Mouse (Mus musculus): ENCODE measurements around the gene Ccl24. TPM values are rescaled to one million over a fixed set of nuclear protein-coding genes. Genes with fewer than 3 reads are reported as not detected.
"Not testable (repeated sequence)": the region's sequence is repeated elsewhere in the genome, so short reads cannot be mapped to it uniquely, and the experiment has no call there.

Gene Ccl24
- not detected in 2 replicates for total RNA-seq (2015; ENCODE audit: low replicate concordance)
- not detected in 2 replicates for total RNA-seq (2017; ENCODE audit: low replicate concordance)

DNA sequence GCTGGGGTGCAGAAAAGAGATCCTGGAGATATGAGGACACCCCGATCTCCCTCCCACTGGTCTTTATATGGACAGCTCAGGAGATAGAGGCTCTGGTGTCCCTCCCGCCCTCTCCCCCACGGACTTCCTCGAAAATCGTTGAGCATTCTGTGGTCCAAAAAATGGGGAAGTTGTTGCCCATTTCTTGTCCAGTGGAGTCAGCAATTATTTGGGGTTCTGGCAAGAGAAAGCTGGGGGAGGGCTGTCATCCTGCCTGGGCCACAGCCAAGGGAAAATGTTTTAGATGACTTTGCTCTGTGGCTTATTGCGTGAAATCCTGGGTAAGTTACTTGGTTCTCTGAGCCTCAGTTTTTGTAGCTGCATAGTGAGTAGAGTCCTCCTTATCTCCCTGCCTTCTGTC is at the start of gene Ccl24:
TSS of gene Ccl24 (minus strand) at position 44 of the 400 bp plus-strand sequence.
- no peak for ATAC-seq (replicated peaks; ENCODE audit: low FRiP score, poor library complexity, severe bottlenecking)

- no peak for ATAC-seq (replicated peaks; ENCODE audit: low FRiP score, poor library complexity, severe bottlenecking)
These were observed 48.9 kb upstream of the Ccl24 start for GRCm38 (mm10) chr5:135621725-135622124.

DNA sequence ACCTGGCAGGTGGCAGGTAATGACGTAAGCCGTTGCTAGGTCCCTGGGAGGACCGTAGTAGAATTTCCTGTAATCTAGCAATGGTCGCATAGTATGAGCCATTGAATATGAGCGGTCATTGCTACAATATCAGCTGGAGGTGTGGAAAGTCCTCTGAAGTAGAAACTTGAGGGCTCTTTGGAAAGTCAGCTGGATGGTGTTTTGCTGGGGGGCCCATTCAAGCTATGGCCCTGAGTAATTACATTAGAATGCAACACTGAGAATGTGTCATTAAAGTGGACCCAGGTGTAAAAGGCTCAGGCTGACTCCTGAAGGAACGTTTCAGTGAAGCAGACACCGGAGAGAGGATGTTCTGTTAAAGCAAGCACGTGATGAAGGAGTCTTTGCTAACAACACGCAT is 47.7 kb upstream of the Ccl24 start:
- no peak for ATAC-seq (replicated peaks; ENCODE audit: low FRiP score, poor library complexity, severe bottlenecking)

DNA sequence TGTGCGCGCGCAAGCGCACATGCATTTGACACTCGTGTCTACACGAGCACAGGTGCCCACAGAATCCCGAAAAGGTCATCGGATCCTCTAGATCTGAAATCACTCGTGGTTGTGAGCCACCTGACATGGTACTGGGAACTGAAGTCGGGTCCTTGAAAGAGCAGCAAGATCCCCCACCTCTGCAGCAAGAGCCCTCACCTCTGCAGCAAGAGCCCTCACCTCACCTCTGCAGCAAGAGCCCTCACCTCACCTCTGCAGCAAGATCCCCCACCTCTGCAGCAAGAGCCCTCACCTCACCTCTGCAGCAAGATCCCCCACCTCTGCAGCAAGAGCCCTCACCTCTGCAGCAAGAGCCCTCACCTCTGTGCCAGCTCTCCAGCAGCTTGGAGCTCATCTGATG is 46.9 kb upstream of the Ccl24 start:
- ATAC-seq (replicated peaks; ENCODE audit: low FRiP score, poor library complexity, severe bottlenecking), result not testable (repeated sequence)

DNA sequence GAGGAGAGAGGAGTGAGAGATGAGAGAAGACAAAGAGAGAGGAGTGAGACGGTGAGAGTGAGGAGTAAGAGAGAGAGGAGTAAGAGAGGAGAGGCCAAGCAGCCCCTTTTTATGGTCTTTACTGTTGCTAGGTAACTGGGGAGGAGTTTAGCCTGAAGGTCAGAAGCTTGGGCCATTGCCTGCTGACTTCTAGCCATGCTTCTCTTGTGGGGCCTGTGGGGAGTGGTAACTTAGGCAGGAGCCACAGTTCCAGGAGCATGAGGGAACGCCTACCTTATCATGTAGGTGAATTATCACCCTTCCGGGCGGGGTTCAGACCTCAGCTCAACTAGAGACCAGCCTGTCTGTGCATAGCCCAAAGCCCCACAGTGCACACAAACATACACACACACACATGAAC is 36.9 kb upstream of the Ccl24 start:
- no peak for ATAC-seq (replicated peaks; ENCODE audit: low FRiP score, poor library complexity, severe bottlenecking)

DNA sequence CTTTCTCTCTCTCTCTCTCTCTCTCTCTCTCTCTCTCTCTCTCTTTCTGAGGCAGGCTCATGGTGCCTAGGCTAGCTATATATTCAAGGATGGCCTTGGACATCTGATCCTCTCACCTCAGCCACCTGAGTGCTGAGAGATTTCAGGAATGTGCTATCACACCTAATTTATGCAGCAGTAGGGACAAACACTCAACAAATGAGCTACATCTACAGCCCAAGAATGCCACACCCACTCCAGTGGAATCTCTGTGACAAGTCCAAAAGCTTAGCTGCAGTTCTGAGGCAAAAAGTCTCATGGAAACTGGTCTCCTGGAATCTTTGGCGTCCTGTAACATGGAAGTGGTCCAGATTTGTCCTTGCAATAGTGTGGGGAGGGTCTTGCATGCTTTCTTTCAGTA is 34.7 kb upstream of the Ccl24 start:
- no peak for ATAC-seq (replicated peaks; ENCODE audit: low FRiP score, poor library complexity, severe bottlenecking)

GRCm38 (mm10) chr5:135606717-135607116 is 33.9 kb upstream of the Ccl24 start:
- ATAC-seq (replicated peaks; ENCODE audit: low FRiP score, poor library complexity, severe bottlenecking), result not testable (repeated sequence)

DNA sequence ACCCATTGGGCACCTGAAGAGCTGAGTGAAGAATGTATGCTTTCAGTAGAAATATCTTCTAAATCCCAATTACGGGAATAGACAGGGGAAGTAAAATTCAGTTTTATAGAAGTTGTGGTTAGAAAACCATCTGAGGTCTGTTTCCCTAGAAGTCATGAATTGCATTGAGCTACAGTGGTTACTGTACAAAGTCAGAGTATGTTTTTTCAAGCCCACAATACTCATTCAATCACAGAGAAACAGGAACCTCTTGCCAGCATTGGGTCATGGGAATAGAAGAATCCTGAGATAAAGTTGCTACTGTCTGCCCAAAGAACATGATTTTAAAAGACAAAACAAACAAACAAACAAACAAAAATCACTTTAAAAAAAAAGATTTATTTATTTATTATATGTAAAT is 31.8 kb upstream of the Ccl24 start:
- not testable (repeated sequence) for ATAC-seq (replicated peaks; ENCODE audit: low FRiP score, poor library complexity, severe bottlenecking)

- ATAC-seq (replicated peaks; ENCODE audit: low FRiP score, poor library complexity, severe bottlenecking), result no peak
These were observed 17.3 kb upstream of the Ccl24 start for GRCm38 (mm10) chr5:135589996-135590784.

DNA sequence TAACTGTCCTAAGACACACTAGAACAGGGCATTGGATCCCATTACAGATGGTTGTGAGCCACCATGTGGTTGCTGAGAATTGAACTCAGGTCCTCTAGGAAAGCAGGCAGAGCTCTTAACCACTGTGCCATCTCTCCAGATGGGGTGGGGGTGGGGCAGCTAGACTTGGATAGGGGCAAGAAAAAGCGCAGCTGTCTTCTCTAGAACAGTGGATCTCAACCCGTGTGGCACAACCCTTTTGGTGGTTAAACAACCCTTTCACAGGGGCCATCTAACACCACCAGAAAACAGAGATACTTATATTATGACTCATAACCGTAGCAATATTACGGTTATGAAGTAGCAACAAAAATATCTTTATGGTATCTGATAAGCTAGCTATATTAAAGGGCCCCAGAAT is 14.9 kb upstream of the Ccl24 start:
- no peak for ATAC-seq (replicated peaks; ENCODE audit: low FRiP score, poor library complexity, severe bottlenecking)

DNA sequence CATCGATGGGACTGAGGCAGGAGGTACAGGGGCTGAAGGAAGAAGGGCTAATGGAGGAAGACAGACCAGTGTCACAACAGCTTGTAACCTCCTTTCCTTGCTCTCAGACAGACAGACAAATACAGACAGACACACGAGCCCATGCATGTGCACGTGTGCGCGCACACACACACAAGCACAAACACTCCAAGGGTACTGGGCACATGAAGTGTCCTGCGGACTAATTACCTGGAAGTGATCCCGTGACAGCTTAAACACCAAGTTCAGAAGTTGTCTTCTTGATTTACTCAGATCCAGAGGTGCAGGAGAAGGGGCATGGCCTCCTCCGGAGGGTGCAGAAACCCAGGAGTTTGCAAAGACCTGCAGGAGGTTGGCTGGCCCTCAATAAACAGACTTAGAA is 12.8 kb upstream of the Ccl24 start:
- ATAC-seq (replicated peaks; ENCODE audit: low FRiP score, poor library complexity, severe bottlenecking), result no peak

DNA sequence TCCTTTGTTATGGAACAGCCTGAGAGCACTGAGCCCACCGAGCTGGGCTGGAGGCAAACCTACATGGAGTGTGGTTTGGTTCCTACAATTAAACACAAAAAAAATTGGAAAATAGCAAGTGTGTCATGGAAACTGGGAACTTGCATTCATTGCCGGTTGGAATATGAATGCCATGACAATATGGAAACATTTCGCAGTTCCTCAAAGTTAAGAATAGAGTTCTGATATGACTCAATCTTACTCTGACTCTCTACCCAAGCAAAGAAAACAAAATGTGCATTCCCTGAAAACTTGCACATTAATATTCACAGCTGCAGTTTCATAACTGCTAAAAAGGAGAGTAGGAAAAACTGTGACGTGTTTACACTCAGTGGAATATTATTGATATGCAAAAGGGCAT is 9.5 kb upstream of the Ccl24 start:
- ATAC-seq (replicated peaks; ENCODE audit: low FRiP score, poor library complexity, severe bottlenecking), result no peak

DNA sequence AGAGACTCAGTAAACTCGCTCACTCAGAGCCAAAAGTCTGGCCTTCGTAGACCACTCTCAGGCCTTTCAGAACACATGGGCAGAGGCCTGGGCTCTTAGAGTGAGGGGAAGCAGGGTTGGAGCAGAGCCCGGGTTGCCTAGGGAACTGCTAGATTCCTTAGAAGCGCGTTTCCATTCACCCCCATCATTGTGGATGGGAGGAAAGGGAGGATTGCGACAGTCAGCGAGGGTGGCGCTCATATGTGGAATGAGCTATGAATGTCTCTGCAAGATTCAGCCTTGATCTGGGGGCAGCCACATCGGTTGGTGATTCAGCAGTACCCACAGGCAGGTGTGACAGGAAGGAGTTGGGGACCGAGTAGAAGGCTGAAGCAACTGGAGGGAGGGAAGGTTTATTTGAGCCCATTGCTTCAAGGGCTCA is 6.5 kb upstream of the Ccl24 start:
- no peak for ATAC-seq (replicated peaks; ENCODE audit: low FRiP score, poor library complexity, severe bottlenecking)

- ATAC-seq (replicated peaks; ENCODE audit: low FRiP score, poor library complexity, severe bottlenecking), result no peak
These were observed 3.2 kb upstream of the Ccl24 start for GRCm38 (mm10) chr5:135576055-135576454.

DNA sequence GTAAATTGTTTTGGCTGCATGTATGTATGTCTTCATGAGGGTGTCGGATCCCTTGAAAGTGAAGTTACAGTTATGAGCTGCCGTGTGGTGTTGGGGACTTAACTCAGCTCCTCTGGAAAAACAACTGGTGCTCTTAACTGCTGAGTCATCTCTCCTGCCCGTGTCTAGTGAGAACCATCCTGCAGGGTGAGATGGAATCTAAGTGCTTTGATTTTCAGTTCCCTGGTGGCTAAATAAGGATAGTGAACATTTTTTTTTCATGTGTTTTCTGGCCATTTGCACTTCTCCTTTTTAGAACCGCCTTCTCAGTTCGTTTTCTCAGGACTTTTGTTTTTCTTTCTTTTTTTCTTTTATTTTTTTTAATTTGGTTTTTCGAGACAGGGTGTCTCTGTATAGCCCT is 4.2 kb downstream of the Ccl24 start:
- no peak for ATAC-seq (replicated peaks; ENCODE audit: low FRiP score, poor library complexity, severe bottlenecking)

DNA sequence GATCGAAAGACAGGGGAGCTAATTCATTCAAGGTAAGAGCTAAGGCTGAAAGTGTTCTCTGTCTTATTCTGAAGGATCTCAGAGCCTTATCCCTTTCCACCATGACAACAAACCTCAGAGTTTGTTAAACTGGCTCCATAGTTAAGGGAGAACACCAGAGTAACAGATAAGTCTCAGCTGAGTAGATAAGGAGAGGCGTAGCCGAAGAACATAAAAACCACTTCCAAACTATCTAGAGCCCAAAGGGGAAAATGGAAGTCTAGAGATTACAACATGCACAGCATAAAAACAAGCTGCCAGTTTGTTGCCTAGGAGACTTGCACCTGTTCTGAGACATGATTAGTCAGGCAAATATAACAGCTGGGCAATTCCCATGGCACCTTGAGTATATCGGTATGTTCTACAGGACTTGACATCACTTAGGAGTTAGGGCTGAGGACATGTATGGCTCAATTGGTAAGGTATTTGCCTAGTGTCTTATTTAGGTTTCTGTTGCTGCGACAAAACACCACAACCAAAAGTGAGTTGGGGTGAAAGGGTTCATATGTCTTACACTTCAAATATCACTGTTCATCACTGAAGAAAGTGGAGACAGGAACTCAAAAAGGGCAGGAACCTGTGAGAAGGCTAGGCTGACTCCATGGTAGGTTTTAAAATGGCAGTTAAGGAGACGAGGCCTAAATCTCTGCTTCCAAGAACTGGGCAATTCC is 5.1 kb downstream of the Ccl24 start:
- no peak for ATAC-seq (replicated peaks; ENCODE audit: low FRiP score, poor library complexity, severe bottlenecking)

DNA sequence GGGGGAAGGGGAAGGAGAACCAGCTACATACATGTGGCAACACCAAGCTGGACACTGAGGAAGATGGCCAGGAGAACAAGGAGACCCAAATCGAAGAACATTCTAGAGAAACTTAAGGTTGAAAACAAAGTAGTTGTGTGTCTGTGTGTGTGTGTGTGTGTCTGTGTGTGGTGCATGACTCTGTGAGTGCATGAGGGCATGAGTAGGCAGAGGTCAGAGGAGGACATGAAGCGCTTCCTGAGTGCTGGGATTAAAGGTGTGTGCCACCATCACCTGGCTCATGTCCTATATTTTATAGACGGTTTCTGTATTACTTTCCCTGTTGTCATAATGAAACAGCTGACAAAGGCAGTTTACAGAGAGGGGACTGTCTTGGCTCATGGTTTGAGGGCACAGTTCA is 9.4 kb downstream of the Ccl24 start, which contains the start of gene Ccl26:
TSS of gene Ccl26 (minus strand) at position 101 of the 400 bp plus-strand sequence.
- no peak for ATAC-seq (replicated peaks; ENCODE audit: low FRiP score, poor library complexity, severe bottlenecking)

- ATAC-seq (replicated peaks; ENCODE audit: low FRiP score, poor library complexity, severe bottlenecking), result no peak
These were observed 15.2 kb downstream of the Ccl24 start for GRCm38 (mm10) chr5:135557671-135558070.

GRCm38 (mm10) chr5:135557051-135557450 is 15.8 kb downstream of the Ccl24 start:
- no peak for ATAC-seq (replicated peaks; ENCODE audit: low FRiP score, poor library complexity, severe bottlenecking)

DNA sequence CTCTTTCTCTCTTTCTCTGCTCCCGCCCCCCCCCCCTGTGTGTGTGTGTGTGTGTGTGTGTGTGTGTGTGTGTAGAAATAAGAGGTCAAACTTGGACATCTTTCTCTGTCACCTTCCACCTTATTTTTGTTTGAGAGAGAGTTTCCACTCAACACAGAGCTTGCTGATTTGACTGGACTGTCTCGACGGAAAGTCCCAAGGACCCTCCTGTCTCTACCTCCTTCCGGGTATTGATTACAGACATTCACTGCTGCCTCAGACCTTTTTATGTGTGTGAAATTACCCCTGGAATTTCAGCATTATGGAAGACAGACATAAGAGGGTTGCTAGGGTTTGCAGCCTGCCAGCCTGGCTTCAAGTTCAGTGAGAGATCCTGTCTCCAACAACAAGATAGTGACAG is 16.6 kb downstream of the Ccl24 start:
- no peak for ATAC-seq (replicated peaks; ENCODE audit: low FRiP score, poor library complexity, severe bottlenecking)

GRCm38 (mm10) chr5:135551591-135551990 is 21.3 kb downstream of the Ccl24 start:
- no peak for ATAC-seq (replicated peaks; ENCODE audit: low FRiP score, poor library complexity, severe bottlenecking)

Measured in erythroblast, adult 5-6 weeks (primary cell).